Mouse (Mus musculus) 3T3-L1 (cell line): Measurements from ENCODE around the gene Asb8.

Experiments
- DNase-seq: peaks from one replicate; pipeline ENCODE4 v3.0.0-alpha.2; 2015; ENCODE audit warnings: low read depth, low spot score

Asb8 gene

GRCm38 (mm10) chr15:98165525-98165924 is at the start of gene Asb8:
Gene Asb8 (minus strand): TSS chr15:98165625.
- no peak for DNase-seq

DNA sequence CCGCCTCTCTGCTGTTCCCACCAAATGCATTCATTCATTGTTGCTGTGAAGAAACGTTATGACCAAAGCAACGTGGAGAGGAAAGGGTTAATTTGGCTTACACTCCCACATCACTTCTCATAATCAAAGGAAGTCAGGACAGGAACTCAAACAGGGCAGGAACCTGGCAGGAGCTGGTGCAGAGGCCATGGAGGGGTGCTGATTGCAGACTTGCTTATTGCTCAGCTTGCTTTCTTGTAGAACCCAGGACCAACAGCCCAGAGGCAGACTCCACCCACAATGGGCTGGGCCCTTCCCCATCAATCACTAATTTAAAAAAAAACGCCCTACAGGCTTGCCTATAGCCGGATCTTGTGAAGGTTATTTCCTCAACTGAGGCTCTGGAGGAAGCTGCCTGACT is 48.7 kb upstream of the Asb8 start:
- DNase-seq: no peak

GRCm38 (mm10) chr15:98213336-98213870 is 48.0 kb upstream of the Asb8 start:
- no peak for DNase-seq

DNA sequence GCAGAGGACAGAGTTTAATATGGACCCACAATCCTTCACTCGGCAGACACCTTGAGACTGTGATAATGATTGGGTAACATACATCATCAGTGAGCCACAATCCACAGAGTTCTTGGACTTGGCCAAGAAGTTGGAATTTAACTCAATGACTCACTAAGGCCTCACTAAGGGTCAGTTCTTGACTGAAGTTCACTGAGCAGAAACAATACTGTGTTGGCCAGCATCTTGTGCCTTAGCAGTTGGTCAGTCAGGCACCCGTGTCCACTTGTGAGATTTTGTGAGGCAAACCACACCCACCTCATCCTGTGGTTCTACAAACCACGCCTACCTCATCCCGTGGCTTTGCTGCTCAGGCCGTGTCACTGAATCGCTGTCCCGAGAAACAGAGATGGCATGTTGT is 44.3 kb upstream of the Asb8 start:
- peak; percentile 28 for DNase-seq

DNA sequence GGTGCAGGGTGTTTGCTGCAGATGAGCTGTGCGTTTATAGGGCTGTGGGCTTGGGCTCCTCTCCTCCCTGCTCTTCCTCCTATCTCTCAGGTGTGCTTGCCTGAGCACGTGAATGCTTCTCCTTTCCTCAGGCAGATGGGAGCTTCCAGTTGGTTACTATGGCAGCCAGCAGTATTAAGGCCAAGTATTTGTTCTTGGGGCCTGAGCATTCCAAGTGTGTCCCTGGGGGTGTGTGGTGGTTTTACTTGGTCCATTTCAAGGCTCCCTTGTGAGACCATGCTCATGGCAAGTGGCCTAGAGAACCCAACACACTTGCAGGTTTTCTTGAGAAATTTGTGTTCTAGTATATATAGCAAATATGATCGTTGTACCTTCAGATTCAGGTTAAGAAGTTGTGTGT is 30.0 kb upstream of the Asb8 start, which contains the start of gene Olfr288:
Olfr288 (minus strand) TSS at position 101 of the 400 bp plus-strand sequence.
- no peak for DNase-seq

DNA sequence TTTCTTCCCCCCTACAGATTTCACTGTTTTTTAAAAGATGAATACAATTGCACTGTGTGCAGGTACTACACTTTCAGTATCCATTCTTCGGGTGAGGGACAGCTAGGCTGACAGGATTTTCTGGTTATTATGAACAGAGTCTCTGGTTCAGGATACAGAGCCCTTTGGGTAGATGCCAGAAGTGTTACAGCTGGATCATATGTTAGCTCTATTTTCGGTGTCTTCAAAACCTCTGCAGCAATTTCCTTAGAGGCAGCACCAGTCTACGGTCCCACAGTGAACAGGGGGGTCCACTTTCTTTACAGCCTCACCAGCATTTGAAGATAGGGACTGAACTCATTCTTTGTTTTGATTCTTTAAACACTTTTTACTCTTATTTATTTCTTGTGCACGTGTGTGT is 19.0 kb upstream of the Asb8 start:
- DNase-seq: no peak

GRCm38 (mm10) chr15:98181856-98182570 is 16.6 kb upstream of the Asb8 start:
- DNase-seq: no peak

DNA sequence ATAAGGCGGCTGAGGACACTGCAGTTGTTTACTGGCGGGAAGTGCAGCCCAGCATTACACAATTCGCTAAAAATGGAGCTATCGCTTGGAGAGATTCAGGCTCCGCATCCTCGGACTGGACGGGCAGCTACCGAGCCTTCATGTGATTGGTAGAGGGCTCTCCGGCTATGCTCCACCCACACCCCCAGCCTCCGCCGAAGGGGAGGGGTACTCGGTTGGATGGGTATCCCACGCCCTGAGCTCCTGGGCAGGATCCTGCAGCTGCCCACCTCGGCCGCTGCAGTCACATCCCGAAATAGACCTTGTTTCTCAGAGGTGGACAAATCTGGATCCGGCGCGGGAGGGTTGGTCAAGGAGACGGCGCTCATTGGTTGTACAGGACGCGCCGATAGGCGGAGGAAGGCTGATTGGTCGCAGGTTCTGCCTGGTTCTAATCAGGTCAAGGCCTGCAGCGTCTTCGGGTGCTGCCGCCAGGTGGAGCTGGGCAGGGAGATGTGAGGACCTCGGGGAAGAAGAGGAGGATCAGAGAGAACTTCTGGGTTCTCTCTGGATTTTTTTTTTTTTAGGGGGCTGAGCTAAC is 15.8 kb upstream of the Asb8 start:
- DNase-seq: peak; percentile 97

GRCm38 (mm10) chr15:98180567-98181131 is 15.2 kb upstream of the Asb8 start:
- no peak for DNase-seq

- no peak for DNase-seq
Measured at GRCm38 (mm10) chr15:98177320-98177719, 11.9 kb upstream of the Asb8 start.

GRCm38 (mm10) chr15:98173821-98174220 is 8.4 kb upstream of the Asb8 start:
- peak; percentile 85 for DNase-seq

DNA sequence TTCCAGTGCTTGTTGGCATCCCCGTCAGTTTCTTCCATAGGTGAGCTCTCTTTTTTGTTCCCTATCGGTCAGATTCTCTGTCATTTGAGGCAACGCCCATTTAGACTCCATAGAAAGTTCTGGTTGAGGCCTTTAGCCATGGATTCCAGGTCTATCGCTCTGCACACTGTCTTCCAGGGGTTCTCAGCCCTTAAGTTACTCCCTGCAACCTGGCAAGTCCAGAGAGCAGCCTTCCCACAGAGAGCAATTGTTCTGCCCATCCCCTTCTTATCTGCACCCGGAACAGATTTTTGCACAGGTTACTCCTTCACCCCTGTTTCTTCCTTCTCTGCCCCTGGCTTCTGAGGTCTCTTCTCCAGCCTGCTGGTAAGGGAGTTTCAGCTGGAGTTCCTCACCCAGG is 6.7 kb upstream of the Asb8 start:
- DNase-seq: no peak

- no peak for DNase-seq
Measured at GRCm38 (mm10) chr15:98170917-98171316, 5.5 kb upstream of the Asb8 start.

- DNase-seq: peak; percentile 90
Measured at GRCm38 (mm10) chr15:98170365-98170764, 4.9 kb upstream of the Asb8 start.

DNA sequence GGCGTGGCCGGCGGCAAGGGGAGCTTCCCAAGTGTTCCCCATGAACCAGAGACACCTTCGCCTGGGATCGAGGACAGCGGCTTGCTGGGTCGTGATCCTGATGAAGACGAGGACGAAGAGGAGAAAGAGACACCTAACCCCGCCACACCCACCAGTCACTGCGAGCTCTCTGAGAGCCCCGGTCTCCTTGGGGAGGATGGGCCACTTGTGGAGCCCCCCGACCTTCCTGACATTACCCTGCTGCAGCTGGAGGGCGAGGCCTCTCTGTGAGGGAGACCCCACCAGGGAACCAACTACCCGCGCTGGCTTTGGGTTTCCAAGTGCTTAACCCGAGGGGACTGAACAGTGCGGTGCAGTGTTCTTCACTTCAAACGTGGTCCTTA is 3.2 kb upstream of the Asb8 start:
- no peak for DNase-seq

GRCm38 (mm10) chr15:98167645-98168621 is 2.5 kb upstream of the Asb8 start:
- DNase-seq: peak; percentile 93

DNA sequence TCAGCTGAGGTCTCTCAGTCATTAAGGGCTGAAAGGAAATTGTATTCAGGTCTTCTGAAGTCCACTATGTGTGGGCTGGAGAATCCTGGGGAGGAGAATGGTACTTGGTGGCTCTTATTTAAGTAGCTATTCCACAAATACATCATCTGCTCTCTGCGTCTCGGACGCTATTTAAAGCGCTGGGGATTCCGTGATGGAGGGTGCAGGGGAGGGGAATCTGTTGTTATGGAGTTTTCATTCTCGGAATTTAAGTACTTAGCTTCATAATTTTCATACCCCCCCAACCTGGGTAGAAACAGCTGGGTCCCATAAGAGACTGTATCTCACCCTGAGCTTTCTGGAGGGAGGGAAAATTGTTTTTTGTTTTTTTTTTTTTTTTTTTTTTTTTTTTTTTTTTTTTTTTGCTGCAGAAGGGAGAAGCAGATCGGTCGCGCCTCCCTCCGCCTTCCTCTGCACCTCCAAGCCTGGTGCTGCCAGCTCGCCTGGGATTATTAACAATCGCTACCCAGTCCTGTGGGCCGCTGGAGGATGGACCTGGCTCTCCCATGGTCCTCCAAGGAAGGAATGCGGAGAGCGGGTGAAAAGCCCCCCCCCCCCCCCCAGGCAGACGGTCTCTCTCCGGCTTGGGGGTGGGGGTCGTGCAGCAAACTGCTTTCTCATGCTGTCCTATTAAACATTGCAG is 1.7 kb upstream of the Asb8 start, which contains the start of gene Ccdc184:
Ccdc184 (plus strand) TSS at position 196 of the 682 bp plus-strand sequence.
- DNase-seq: no peak

DNA sequence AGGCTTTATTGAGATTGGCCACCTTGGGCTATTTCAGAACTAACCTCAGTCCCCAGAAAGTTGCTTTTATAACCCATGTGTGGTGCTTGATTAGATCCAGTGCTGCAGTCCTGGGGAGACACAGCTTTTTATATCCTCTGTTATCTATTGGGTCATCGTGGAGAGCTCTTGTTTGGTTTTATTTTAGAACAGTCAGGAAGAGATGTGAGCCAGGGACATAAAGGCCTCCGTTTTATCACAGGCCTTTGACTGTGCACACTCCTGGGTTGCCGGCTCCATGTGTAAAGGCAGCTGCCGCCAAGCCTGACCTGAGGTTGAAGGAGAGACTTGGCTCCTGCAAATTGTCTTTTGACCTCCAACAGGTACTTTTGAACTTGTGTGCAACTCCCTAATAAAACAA is 2.9 kb downstream of the Asb8 start:
- DNase-seq: no peak

DNA sequence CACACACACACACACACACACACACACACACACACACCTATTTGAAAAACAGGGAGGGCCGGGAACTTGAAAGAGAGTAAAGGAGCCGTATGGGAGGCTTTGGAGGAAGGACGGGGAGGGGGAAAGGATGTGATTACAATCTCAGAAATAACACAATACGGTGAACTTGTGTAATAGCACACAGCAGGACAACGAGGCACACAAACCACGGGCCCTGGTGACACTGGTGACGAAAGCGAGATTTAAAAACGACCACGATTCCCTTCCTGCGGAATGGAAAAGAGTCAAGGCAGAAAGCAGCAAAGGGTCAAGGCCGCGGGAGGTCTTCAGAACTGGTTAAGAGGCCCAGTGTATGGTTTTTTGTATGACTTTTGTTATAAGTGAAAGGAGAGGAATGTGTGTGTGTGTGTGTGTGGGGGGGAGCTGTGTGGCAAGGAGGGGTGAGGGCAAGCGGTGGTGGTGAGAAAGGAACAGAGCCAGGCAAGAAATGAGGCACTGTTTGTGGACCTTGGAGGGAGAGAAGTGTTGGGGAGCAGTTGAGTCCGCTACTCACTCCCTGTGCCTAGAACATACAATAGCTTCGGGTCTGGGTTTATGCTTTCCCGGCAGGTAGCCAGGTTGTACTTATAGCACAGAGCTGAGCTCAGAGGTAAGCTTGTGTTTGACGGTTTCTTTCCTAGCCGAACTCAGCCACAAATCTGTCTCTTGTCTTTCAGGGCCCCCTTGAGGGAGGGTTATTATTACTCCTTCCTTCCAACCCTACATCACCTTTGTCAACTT is 4.2 kb downstream of the Asb8 start:
- no peak for DNase-seq

DNA sequence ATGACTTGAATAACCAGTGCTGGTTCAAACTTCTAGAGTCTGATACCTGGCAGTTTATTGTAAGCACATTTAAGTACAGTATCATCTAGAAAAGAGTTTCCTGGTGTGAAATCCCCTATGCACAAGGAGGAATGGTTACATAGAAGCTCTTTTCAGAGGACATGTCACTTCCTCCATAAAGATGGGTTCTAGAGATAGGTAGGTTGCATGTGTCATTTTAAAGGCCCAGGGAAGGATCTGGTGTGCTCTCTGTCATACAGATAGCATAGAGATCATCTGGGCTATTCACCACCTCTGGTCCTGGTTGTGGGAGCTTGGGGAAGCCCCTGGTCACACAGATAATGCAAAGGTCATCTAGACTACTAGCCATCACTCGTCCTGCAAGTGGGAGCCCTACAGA is 8.2 kb downstream of the Asb8 start:
- DNase-seq: no peak
